Mouse (Mus musculus): Measurements from ENCODE around the gene Slc11a2. TPM values are rescaled to one million over a fixed set of nuclear protein-coding genes. Genes with fewer than 3 reads are reported as not detected.
"Not testable (repeated sequence)": the region's sequence is repeated elsewhere in the genome, so short reads cannot be mapped to it uniquely, and the experiment has no call there.

Slc11a2 gene
- total RNA-seq, 2 experiments from 2014 or later = 98.5 to 112 TPM

DNA sequence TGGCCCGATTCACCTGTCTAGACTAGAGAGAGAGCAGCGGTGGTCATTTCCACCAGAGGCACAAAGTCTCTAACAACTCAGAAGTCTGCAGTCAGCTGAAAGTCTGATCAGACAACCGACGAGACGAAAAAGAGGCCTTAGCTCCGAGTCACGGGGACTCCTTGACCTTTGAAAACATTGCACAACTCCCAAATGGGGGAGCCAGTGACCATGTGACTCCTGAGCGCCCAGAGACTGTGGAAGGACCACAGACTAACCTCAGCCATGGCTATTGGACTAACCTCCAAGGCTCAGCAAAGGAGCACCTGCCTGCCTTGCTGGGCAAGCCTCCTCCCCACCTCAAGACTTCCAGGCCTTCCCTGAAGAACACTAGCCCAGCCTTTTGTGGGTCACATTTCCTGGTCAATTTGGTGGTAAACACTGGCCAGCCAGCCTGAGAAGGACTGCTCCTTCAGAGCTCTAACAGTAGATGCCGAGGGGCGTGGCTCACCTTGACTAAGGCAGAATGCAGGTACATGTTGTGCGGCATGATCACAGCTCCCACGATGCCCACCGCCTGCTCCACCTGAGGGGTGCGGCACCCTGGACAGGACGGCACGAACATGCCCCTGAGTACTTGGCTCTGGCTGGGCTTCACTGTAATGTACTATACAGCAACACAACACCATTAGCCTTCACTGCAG is 21.4 kb downstream of the Slc11a2 start:
- peak; percentile 75 to 79 for DNase-seq

DNA sequence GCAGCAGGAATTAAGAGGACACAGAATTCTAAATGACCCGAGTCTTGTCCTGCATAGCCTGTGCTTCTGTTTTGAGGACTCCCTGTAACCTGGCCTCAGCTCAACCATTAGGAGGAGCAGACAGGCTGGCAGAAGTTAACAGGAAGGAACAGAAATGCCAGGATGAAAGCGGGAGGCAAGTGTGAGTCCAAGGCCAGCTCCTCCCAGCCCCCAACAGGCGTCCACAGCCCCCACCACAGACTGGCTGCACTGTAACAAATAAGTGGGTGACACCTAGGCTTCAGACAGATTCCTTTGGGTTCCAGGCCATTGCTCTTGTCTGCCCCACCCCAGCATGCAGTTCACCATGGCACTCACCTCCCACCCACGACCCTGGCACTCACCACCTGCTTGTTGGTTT is 22.1 kb downstream of the Slc11a2 start:
- DNase-seq = peak; percentile 46 to 56

DNA sequence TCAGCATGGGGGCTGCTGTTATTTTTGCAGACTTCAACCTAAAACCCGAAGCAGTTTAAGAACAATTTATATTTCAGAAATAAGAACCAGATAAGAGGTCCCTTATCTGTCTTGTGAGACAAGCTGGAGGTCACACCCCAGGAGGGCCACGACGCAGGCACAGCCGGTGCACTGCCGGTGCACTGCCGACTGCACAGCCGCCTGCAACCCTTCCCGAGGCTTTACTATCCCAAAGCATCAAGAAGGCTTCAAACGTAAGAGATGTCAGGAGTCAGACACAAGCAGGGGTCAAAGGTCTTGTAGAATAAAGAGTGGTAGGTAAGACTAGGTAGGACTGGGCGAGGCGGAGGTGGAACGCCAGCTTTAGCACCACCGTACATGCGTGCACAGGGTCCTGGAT is 22.5 kb downstream of the Slc11a2 start:
- DNase-seq = no peak

GRCm38 (mm10) chr15:100401811-100402210 is 23.1 kb downstream of the Slc11a2 start:
- no peak for DNase-seq

DNA sequence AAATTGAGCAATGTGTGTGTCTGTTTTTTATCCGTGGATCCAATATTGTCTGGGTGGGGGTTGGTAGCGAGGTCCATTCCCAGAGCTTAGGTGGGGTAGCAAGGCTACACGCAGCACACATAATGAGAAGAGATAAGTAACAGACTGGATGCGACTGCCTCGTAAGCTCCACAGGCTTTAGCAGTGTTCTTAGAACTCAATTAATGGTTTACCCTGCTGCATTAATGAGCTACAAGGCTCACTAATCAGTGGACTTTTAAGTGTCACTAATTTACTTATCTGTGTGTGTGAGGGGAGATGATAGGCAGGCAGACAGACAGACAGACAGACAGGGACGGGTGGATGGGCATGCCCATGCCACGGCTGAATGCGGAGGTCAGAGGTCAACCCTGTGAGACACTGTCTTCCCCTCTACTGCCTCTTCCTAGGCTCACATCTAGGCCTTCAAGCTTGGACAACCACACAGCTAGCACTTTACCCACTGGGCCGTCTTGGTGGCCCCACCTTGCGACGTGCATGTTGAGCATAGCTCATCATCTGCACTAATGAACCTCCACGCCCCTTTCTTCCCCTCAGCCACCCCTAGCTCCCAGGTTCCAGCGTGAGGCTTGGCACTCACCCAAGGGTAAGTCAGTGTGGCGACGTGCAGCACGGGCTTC is 24.2 kb downstream of the Slc11a2 start:
- DNase-seq = no peak

DNA sequence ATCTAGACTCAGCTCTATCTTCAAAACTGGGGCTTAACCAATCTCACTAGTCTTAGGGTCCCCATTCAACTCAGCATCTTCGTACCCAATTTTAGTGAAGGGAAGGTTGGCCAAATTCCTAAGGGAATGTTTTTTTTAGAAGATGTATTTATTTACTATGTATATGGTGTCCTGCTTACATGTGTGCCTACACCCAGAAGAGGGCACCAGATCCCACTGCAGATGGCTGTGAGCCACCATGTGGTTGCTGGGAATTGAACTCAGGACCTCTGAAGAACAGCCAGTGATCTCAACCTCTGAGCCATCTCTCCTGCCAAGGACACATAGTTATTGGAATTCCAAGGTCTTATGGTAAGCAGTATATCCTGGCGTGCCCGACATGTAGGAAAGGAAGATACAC is 29.3 kb downstream of the Slc11a2 start:
- DNase-seq = no peak

DNA sequence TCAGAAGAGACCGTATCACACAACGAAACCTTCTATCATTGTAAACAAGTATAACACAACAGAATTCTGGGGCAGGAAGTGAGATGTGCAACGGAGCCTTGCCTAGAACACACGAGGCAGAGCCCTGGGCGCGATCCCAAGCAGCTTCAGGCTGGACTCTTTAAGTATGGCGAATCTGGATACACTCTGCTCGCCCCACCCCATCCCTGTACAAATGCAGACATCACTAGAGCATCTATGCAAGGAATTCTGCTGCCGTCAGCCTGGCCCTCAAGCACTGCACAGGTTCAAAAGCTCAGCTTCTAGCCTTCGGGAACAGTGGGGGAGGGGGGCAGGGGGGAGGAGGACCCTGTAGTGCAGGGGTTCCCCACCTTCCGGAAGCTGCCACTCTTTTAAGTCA is 31.9 kb downstream of the Slc11a2 start:
- DNase-seq = no peak

- DNase-seq = no peak
Measured at GRCm38 (mm10) chr15:100391599-100391998, 33.3 kb downstream of the Slc11a2 start.

GRCm38 (mm10) chr15:100391066-100391465 is 33.8 kb downstream of the Slc11a2 start:
- DNase-seq = peak in 1 of 2 experiments; percentile 41

DNA sequence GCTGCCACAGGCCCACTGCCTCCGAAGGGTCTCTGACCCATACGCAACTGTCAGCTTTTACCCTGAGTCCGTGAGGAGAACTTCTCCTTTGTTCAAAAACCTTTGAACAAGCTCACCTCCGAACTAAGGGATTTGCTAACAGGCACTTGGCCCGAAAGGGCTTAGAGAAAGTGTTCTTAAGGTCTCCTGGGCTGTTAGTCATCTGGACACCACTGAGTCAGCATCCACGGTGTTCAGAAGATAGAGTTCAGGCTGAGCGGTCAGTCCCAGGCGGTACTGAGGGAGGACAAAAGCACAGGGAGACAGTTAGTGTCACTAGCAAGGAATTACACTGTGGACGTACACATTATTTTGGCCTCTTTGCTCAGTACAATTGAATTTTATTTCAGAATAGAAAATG is 36.0 kb downstream of the Slc11a2 start:
- DNase-seq = peak; percentile 44 to 58

DNA sequence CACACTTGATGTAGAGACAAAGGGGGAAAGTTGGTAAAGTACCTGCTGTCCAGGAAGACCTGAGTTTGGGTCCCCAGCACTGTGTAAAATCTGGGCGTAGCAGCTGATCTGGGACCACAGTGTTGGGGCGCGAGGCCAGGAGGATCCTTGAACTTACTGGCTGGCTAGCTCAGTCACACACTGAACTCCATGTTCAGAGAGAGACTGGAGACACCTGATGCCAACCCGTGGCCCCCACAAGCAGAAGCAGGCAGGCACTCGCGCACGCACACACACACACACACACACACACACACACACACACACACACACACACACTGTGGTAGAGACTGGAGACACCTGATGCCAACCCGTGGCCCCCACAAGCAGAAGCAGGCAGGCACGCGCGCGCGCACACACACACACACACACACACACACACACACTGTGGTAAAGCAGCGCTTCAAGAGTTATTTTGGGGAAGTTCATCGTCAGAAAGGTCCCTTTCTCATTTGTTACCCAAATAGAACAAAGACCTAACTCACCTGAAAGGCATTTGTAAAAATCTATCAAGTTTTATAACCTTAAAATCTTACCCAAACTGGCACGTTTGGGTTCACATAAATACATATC is 36.5 kb downstream of the Slc11a2 start:
- DNase-seq = no peak

DNA sequence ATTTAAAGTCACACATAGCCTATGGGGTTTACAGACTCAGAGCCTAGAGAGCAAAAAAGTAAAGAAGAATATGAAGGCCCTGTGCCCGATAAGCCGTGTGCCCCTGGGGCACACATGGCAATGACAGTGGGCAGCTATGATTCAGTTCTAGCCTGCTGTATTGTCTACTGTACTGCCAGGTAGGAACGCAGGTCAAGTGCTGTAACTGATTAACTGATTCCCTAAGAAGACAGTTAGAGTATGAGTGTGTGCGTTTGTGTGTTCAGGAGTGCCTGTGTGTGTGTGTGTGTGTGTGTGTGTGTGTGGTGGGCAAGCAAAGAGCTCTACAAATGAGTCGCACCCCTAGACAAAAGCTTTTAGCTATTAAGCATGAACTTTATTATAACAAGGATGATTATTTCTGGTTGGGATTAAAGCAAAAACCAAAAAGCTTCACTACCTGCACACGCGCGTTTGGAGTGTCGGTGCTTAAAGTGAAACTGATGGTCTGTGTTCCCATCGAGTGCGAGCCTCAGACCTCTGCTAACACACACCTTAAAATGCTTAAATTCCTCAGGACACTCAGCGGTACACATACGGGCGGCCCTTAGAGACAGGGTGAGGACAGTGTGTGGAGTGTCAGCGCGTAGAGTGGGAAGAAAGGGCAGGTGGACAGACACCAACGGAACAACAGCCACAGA is 37.2 kb downstream of the Slc11a2 start:
- no peak for DNase-seq

DNA sequence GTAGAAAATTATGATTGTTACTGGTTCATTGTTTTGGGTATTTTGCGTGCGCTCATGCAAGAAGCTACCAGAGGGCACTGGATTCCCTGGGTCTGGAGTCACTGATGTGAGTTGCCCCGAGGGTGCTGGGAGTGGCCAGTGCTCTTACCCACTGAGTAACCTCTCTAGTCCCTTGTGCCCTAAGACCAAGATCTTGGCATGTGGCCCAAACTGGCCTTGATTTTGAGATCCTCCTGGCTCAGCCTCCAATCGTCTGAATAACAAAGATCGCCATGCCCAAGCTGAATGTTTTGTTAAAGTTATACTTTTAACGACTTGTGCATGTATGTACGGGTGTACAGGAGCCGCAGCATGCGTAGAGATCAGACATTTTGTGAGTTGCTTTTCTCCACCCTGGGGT is 39.2 kb downstream of the Slc11a2 start:
- DNase-seq = no peak

DNA sequence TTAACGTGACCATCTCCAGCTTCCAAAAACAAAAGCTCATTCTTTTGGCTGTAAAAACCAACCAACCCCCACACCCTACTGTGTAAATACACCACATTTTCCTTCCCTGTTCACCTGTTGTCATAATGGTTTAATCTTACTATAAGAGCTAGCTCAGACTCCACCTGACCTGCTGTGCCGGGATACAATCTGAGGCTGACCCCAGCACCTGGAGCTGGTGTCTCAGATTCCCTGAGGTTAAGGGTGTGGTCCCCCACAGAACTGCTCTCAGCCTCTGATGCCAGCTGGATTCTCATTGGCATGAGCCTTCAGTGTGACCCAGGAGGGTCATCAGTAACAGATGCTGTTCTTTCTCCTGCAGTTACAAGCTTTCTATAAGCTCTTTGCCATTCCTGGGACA is 44.8 kb downstream of the Slc11a2 start:
- no peak for DNase-seq

DNA sequence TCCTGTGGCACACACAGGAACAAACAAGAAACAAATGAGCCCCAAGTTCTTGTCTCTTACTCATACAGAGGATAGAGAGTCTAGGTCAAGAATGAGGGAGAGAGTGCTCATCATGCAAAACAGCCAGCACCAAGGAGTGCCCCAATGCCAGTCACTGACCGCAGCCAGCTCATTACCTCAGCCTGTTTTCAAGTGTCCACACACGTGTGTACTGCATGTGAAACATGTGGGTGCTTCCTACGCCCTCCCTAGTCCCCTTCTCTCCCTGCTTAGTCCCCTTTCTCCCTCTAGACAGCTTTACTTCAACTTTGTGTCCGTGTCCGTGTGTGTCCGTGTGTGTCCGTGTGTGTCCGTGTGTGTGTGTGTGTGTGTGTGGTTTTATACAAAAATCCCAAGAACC is 45.2 kb downstream of the Slc11a2 start:
- DNase-seq = no peak

- DNase-seq = not testable (repeated sequence)
Measured at GRCm38 (mm10) chr15:100377847-100378505, 46.9 kb downstream of the Slc11a2 start.

- peak; percentile 63 to 67 for DNase-seq
Measured at GRCm38 (mm10) chr15:100375066-100375465, 49.8 kb downstream of the Slc11a2 start.

- no peak for DNase-seq
Measured at GRCm38 (mm10) chr15:100367119-100367518, 57.8 kb downstream of the Slc11a2 start.

- not testable (repeated sequence) for DNase-seq
Measured at GRCm38 (mm10) chr15:100365967-100366366, 58.9 kb downstream of the Slc11a2 start.

- DNase-seq = no peak
Measured at GRCm38 (mm10) chr15:100364242-100364641, 60.6 kb downstream of the Slc11a2 start, which contains the start of gene Higd1c. Higd1c (plus strand) TSS chr15:100364542.

DNA sequence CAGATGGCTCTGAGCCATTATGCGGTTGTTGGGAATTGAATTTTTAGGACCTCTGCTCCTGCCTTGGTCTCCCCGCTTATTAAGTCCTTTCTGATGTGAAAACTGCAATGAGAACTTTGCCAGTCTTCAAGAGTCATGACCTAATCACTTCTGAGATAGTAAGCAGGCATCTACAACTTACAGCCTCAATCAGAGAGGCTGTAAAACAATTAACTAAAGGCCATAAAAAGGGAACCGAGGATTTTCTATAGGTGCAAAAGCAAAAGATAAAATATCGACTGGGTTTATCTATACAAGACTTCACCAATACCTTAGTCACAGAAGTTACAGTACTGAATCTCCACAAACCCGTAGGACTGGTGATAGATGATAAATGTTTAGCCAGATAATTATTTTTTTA is 69.0 kb downstream of the Slc11a2 start:
- DNase-seq = no peak

DNA sequence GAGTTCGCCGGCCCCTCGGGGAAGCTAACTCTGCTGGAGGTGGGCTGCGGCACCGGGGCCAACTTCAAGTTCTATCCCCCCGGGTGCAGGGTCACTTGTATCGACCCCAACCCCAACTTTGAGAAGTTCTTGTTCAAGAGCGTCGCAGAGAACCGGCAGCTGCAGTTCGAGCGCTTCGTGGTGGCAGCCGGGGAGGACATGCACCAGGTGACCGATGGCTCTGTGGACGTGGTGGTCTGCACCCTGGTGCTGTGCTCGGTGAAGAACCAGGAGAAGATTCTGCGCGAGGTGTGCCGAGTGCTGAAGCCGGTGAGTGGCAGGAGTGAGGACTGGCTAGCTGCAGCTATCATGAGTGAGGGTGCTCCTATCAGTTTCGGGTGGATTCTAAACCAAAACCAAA is 71.5 kb downstream of the Slc11a2 start:
- not testable (repeated sequence) for DNase-seq
